Mouse (Mus musculus) adrenal gland, postnatal 4 days (tissue): ENCODE data around the gene Lrrc8a. TPM values are rescaled to one million over a fixed set of nuclear protein-coding genes. Genes with fewer than 3 reads are reported as not detected.

ENCODE experiments used
- DNase-seq, 2 experiments: peaks; one replicate each; pipeline ENCODE4 v3.0.0; 2021 to 2022; ENCODE audit warnings: low spot score in 2 of 2, mixed read lengths in 2 of 2
- total RNA-seq, 2 experiments: library from RNA; stranded (reverse); gene quantifications; 2 replicates each; pipeline ENCODE4 v1.2.3; 2021

Gene Lrrc8a
- total RNA-seq, 2 experiments from 2014 or later = 46.2 to 47.3 TPM

DNA sequence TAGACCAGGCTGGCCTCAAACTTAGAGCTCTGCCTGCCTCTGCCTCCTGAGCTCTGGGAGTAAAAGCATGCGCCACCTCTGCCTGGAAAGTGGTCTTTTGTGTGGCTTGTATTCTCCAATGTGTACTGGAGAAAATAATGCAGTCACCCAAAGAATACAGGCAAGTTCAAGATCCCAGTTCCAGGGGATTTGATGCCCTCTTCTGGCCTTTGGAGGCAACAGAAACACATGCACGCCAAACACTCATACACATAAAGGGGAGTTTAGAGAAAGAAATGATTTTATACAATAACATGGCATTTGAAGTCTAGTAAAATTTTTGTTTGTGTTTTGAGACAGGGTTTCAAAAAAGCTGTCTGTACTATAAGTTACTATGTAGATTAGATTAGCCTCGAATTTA, 62.0 kb downstream of the Lrrc8a start:
- no peak for DNase-seq

DNA sequence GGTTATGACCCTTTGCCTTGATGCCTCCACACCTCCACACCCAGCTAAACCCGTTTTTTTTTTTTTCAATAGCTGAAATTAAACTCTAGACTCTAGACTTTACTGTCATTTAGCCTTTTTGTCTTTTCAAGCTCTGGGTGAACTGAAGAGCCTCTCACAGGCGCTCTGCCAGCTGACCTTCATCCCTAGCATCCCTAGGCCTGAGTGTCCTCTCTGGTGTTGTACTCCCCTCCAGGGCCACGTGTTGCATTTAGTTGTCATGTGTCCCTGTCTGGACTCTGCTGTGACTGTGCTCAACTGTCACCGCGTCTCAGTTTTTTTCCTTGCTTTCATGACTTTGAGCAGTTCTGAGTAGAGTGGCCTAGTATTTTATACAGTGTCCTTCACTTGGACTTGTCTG, 62.5 kb downstream of the Lrrc8a start:
- no peak for DNase-seq

DNA sequence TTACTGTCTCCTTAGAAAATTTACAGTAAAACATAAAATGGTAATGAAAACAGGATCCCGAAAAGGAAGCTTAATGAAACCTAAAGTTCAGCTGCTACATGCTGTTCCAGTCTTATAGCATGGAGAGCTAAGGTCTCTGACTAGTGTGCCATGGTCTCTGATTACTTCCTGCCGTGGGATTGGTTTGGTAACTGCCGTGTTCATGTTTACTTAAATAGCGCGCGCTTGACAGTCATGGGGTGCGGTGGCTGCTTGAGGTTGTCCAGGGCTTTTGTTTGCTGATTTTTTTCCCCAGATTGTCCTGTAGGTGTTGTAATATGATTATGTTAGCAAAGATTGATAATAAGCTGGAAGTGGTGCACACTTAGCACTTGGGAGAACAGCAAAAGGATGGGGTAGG, 68.6 kb downstream of the Lrrc8a start:
- DNase-seq = no peak

DNA sequence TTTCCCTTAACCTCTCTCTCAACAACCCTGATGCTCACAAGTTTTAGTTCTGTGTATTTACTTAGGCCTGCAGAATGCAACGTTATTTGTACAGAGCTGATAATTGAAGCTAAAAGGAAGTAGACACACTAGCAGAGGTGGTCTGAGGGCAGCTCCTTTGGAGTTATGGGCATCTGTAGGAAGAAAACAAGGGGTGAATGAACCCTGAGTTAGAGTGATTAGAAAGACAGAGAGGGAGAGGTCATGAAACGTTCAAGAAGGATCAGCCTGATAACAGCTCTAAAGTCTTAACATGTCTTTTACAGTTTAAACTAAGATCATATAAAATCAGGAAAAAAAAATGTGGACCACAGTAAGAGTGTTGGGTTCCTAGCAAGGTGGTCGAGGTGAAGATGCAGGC, 71.8 kb downstream of the Lrrc8a start:
- DNase-seq = no peak

DNA sequence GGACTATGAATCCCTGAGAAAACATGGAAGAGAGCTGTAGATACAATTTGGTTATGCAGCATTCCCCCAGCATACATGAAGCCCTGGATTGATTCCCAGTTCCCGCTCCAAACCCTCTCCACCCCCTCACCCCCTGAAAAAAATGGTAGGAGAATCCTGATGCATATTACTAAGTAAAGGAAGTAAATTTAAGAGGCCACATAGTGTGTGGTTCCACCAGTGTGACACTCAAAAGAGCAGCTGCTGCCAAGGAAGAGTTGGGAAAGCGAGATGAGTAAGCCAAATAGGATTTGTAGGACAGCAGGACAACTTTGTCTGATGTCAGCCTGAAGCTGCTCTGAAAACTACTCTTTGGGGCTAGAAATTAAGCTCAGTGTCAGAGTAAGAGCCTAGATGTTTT, 74.0 kb downstream of the Lrrc8a start:
- no peak for DNase-seq

Other genes with a start within 250 kb of the Lrrc8a start
- gene Wdr34, start 188.8 kb upstream of the Lrrc8a start, total RNA-seq = 10 to 100 TPM; 35.9 to 39.2 TPM
- 100 to 1,000 TPM; 326 to 328 TPM for gene Set, start 180.3 kb upstream of the Lrrc8a start, total RNA-seq
- gene Pkn3, start 160.0 kb upstream of the Lrrc8a start, total RNA-seq = 10 to 100 TPM; 11.4 to 12.4 TPM
- gene Zdhhc12, start 144.1 kb upstream of the Lrrc8a start, total RNA-seq = 10 to 100 TPM; 17.5 to 18.5 TPM
- 10 to 100 TPM; 55.4 to 56.2 TPM for gene Zer1, start 113.1 kb upstream of the Lrrc8a start, total RNA-seq
- 10 to 100 TPM; 66.6 to 68.6 TPM for gene Tbc1d13, start 104.0 kb upstream of the Lrrc8a start, total RNA-seq
- 10 to 100 TPM; 27.3 to 33.4 TPM for gene Endog, start 66.2 kb upstream of the Lrrc8a start, total RNA-seq
- 10 to 100 TPM; 25.1 to 26.2 TPM for gene Spout1, start 59.3 kb upstream of the Lrrc8a start, total RNA-seq
- gene Kyat1, start 31.9 kb upstream of the Lrrc8a start, total RNA-seq = 10 to 100 TPM; 19.9 to 21.6 TPM
- gene Gm28035, start 2.9 kb downstream of the Lrrc8a start, total RNA-seq = 1 to 10 TPM; 1.3 TPM
- 10 to 100 TPM; 15.4 to 16.6 TPM for gene Phyhd1, start 28.5 kb downstream of the Lrrc8a start, total RNA-seq
- not detected for gene Gm28038, start 43.3 kb downstream of the Lrrc8a start, total RNA-seq
- gene Dolk, start 48.6 kb downstream of the Lrrc8a start, total RNA-seq = 10 to 100 TPM; 36.0 to 36.5 TPM
- 10 to 100 TPM; 46.9 TPM for gene Nup188, start 48.7 kb downstream of the Lrrc8a start, total RNA-seq
- 100 to 1,000 TPM; 106 to 107 TPM for gene Sh3glb2, start 121.6 kb downstream of the Lrrc8a start, total RNA-seq
- gene Miga2, start 126.5 kb downstream of the Lrrc8a start, total RNA-seq = 10 to 100 TPM; 65.1 to 71.1 TPM
- 10 to 100 TPM; 25.9 to 33.9 TPM for gene Dolpp1, start 154.5 kb downstream of the Lrrc8a start, total RNA-seq
- 10 to 100 TPM; 77.6 to 90.3 TPM for gene Crat, start 178.1 kb downstream of the Lrrc8a start, total RNA-seq
- gene Ptpa, start 178.3 kb downstream of the Lrrc8a start, total RNA-seq = 100 to 1,000 TPM; 165 to 169 TPM
- 10 to 100 TPM; 10.6 to 11.6 TPM for gene Ier5l, start 236.5 kb downstream of the Lrrc8a start, total RNA-seq